Mouse (Mus musculus): ENCODE data around the gene Trim60.

Trim60 gene

GRCm38 (mm10) chr8:64987731-64988130 lies 30.7 kb downstream of the Trim60 start, which contains the start of gene Trim75:
Gene Trim75, minus strand, starts transcription at chr8:64987831.
- no peak for DNase-seq (ENCODE audit: low spot score in 2 of 2)

GRCm38 (mm10) chr8:64983150-64983897 lies 35.1 kb downstream of the Trim60 start:
- DNase-seq (ENCODE audit: low spot score in 2 of 2), result no peak

GRCm38 (mm10) chr8:64962836-64963235 lies 55.5 kb downstream of the Trim60 start:
- no peak for DNase-seq (ENCODE audit: low spot score in 2 of 2)

- DNase-seq (ENCODE audit: low spot score in 2 of 2), result no peak
Observed at GRCm38 (mm10) chr8:64959025-64959424, 59.4 kb downstream of the Trim60 start.

GRCm38 (mm10) chr8:64952101-64952500 lies 66.3 kb downstream of the Trim60 start:
- DNase-seq (ENCODE audit: low spot score in 2 of 2), result no peak

Measured in urinary bladder, postnatal 36 days (tissue).